Mouse (Mus musculus) left cerebral cortex, postnatal 4 days (tissue): ENCODE measurements around the gene Mex3d. TPM values are rescaled to one million over a fixed set of nuclear protein-coding genes. Genes with fewer than 3 reads are reported as not detected.

Experiments
- DNase-seq: peaks from one replicate; pipeline ENCODE4 v3.0.0-alpha.2; 2022
- intact Hi-C: fragments of 180-260 bp; cut with DNase I; formaldehyde crosslinking; loops from one replicate; pipeline ENCODE4 v1.15.1; 2025
- microRNA-seq: library from miRNA; unstranded; fragments of <30 nt; microRNA quantifications from one replicate; pipeline ENCODE4 v1.2.0, GENCODE M21; 2022
- total RNA-seq, 2 experiments: library from RNA; stranded (reverse); gene quantifications; 2 replicates each; pipeline ENCODE4 v1.2.3; 2021

Mex3d gene
- total RNA-seq, 2 experiments from 2014 or later = 75.5 to 80.1 TPM

DNA sequence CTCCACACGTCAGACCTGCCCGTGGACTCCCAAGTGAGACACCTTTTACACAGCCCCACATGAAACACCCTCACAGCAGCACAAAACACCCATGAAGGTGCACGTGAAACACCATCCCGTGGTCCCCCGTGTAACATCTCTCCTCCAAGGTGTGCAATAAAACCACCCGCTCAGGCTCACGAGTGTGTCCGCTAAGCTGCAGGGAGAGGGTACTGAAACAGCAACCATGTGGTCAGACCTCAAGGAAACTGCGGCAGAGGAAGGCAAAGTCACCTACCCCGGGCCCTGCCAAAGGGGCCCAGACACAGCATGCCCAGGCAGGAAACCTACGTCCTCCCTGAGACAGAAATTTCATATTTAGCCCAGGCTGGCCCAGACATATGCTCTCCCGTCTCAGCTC is 51.2 kb downstream of the Mex3d start:
- intact Hi-C loops = no loop called here
- no peak for DNase-seq

DNA sequence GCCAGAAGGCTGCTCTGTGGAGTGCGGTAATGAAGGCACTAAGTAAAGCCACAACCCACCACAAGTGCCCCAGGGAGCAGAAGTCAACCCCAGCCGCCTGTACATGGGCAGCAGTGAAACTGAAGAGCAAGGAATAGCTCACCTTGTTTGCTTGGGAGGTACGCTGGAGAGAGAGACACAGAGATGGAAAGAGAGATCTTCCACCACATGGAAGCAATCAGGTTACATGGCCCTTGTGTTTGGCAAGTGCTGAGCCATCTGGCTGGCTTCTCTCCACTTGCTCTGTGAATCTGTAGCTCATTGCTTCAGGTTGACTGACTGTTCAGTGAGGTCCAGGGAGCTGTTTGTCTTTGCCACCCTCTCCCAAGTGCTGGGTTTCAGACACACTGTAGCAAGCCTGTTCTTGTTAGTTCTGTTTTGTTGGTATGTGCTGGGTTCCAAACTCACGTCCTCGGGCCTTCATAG is 54.9 kb downstream of the Mex3d start:
- intact Hi-C loops = no loop called here

DNA sequence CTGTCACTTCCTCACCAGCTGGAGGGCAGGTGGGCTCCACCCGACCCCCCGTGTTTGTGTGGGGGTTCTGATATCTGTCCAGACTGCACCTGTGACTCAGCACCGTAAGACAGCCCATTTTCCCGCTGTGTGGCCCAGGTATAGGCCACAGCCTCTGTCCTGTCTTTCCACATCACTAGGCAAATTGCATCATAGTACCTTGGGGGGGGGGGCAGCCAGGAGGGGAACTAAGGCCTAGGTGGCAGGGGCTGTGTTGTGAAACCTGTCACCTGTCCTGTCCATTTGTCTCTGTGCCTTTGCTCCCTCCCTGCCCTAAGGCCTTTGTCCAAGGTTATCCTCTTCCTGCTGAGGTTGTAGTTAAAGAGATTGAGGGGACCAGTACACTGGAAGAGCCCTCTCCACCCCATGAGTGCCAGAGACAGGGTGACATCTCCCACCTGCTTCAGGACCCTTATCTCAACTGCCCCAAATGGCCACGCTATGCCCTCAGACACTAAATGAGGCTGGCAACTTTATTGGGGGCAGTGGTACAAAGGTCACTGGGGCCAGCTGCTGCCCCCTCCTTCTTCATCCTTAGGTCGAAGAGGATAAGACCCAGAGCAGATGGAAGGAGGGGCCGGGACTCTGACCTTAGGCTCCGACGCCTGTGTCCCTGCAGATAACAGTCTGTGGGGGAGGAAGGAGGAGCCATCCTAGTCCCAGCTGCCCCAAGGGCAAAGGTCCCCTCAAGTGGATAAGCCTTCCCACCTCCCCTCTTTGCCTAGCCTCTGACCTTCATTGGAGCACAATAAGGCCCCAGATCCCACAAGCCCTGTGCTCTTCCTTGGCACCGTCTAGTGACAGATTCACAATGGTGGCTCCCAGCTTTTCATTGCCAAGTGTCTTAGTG is 55.6 kb downstream of the Mex3d start:
- DNase-seq = peak; percentile 62
- intact Hi-C loops = no loop called here

More for the DNA sequence above, 54.9 kb downstream of the Mex3d start:
- peak; percentile 66 for DNase-seq

DNA sequence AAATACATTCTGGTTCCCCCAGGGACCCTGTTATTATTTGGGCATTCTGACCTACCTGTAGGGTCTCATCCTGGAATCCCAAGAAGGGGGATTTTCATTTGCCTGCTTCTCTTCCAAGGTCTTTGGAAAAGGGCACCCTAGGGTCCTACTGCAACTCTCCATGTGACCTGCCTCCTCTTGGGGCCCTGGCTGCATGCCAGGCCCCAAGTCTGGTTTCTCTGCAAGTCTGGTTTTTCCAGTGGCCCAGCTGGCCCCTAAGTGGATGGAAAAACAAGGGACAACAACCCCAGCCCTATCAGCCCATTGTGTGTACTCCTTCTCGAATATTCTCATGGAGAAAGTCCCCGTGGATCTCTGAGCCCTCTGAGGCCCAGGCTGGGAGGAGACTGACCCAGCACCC is 56.6 kb downstream of the Mex3d start:
- intact Hi-C loops = no loop called here
- no peak for DNase-seq

Small RNA genes lying within 50 kb of the gene (microRNA-seq; reads per million reads assigned to microRNA genes)
- not detected for gene Gm22721

Other genes with a start within 250 kb of the Mex3d start
- gene Atp5d, start 249.0 kb downstream of the Mex3d start, total RNA-seq = 100 to 1,000 TPM; 247 to 270 TPM
- gene Cbarp, start 246.8 kb downstream of the Mex3d start, total RNA-seq = 100 to 1,000 TPM; 299 to 316 TPM
- gene Midn, start 239.4 kb downstream of the Mex3d start, total RNA-seq = 100 to 1,000 TPM; 158 to 163 TPM
- gene Cirbp, start 221.7 kb downstream of the Mex3d start, total RNA-seq = 100 to 1,000 TPM; 211 to 228 TPM
- 1 to 10 TPM; 6.0 to 6.1 TPM for gene 1600002K03Rik, start 214.7 kb downstream of the Mex3d start, total RNA-seq
- gene Efna2, start 208.2 kb downstream of the Mex3d start, total RNA-seq = 10 to 100 TPM; 25.5 to 28.6 TPM
- 10 to 100 TPM; 53.9 to 55.2 TPM for gene Mum1, start 161.2 kb downstream of the Mex3d start, total RNA-seq
- 100 to 1,000 TPM; 124 to 125 TPM for gene Ndufs7, start 138.5 kb downstream of the Mex3d start, total RNA-seq
- 10 to 100 TPM; 21.9 to 23.0 TPM for gene Gamt, start 126.6 kb downstream of the Mex3d start, total RNA-seq
- 100 to 1,000 TPM; 136 to 145 TPM for gene Dazap1, start 126.2 kb downstream of the Mex3d start, total RNA-seq
- gene Rps15, start 95.2 kb downstream of the Mex3d start, total RNA-seq = 100 to 1,000 TPM; 873 to 899 TPM
- 100 to 1,000 TPM; 398 to 400 TPM for gene Apc2, start 91.7 kb downstream of the Mex3d start, total RNA-seq
- gene 2310011J03Rik, start 67.1 kb downstream of the Mex3d start, total RNA-seq = 10 to 100 TPM; 13.6 to 14.2 TPM
- 10 to 100 TPM in 1 of 2 experiments, 1 to 10 TPM in 1; 8.1 to 10.5 TPM for gene Pcsk4, start 58.2 kb downstream of the Mex3d start, total RNA-seq
- 10 to 100 TPM; 13.3 to 14.8 TPM for gene Reep6, start 57.7 kb downstream of the Mex3d start, total RNA-seq
- under 1 TPM; 0.56 to 0.72 TPM for gene Adamtsl5, start 39.2 kb downstream of the Mex3d start, total RNA-seq
- 1 to 10 TPM; 4.2 to 6.1 TPM for gene Plk5, start 31.2 kb downstream of the Mex3d start, total RNA-seq
- 100 to 1,000 TPM; 138 to 147 TPM for gene Mbd3, start 11.9 kb upstream of the Mex3d start, total RNA-seq
- gene Uqcr11, start 19.2 kb upstream of the Mex3d start, total RNA-seq = 100 to 1,000 TPM; 282 to 286 TPM
- 10 to 100 TPM; 51.9 to 53.7 TPM for gene Tcf3, start 46.0 kb upstream of the Mex3d start, total RNA-seq
- gene Onecut3, start 107.2 kb upstream of the Mex3d start, total RNA-seq = under 1 TPM in 1 of 2 experiments, not detected in 1; 0.24 TPM
- under 1 TPM; 0.14 to 0.20 TPM for gene Atp8b3, start 151.5 kb upstream of the Mex3d start, total RNA-seq
- gene Rexo1, start 173.9 kb upstream of the Mex3d start, total RNA-seq = 10 to 100 TPM; 65.2 to 67.5 TPM
- 10 to 100 TPM; 34.1 to 35.5 TPM for gene Klf16, start 189.7 kb upstream of the Mex3d start, total RNA-seq
- gene Abhd17a, start 202.7 kb upstream of the Mex3d start, total RNA-seq = 100 to 1,000 TPM; 131 to 133 TPM
- gene Scamp4, start 215.2 kb upstream of the Mex3d start, total RNA-seq = 10 to 100 TPM; 30.9 to 34.5 TPM
- 1 to 10 TPM; 2.9 to 3.6 TPM for gene Adat3, start 215.2 kb upstream of the Mex3d start, total RNA-seq
- 1 to 10 TPM; 3.7 to 4.8 TPM for gene Gm49322, start 218.4 kb upstream of the Mex3d start, total RNA-seq
- gene Csnk1g2, start 235.2 kb upstream of the Mex3d start, total RNA-seq = 100 to 1,000 TPM; 130 to 138 TPM